11 mouse cellular contexts compared by ENCODE assay signal in genomic region chr1:182519341-182519740, GRCm38 (mm10). TPM values are rescaled to one million over a fixed set of nuclear protein-coding genes. Genes with fewer than 3 reads are reported as not detected.
DNase-seq lines count a peak whose midpoint lies in the region; ATAC-seq and TF ChIP-seq lines count a peak whose summit lies in the region.
"Had no signal": no experiment of that assay in that cellular context is flagged by ENCODE, and none has a peak within 500 bp of the region (broad histone marks: within the 10 kb centered on the region; RNA-seq: fewer than 3 reads in every experiment).

No protein-coding gene starts in this region.

- DNase-seq in kidney, adult 2 months: no peak
- DNase-seq in MEL (ENCODE audit: low read depth, low spot score): no peak
- no peak for DNase-seq in limb, embryonic 14.5 days (ENCODE audit: low spot score)
- no peak for DNase-seq in layer of hippocampus, postnatal 14 days (ENCODE audit: low spot score in 2 of 2)
- DNase-seq in thymus, postnatal 4 days: no peak
- DNase-seq in midbrain, postnatal 0 days (ENCODE audit: low spot score): no peak
- DNase-seq: cerebellum, adult 8-10 months; liver, embryonic 13.5 days; right cerebral cortex, adult 18-20 months had no signal

- no peaks in the 10 kb centered on the region for H3K27me3 ChIP-seq in kidney, embryonic 16.5 days (ENCODE audit: insufficient read depth, low read length)
- H3K27me3 ChIP-seq in kidney, adult 2 months (replicated peaks; ENCODE audit: control insufficient read depth, insufficient read depth, low read length): no peaks in the 10 kb centered on the region
- no peaks in the 10 kb centered on the region for H3K27me3 ChIP-seq in MEL (ENCODE audit: control insufficient read depth in 1 of 2, insufficient read depth in 2 of 2, low read length in 2 of 2)
- H3K27me3 ChIP-seq in limb, embryonic 14.5 days (ENCODE audit: control insufficient read depth, insufficient read depth, low read length): no peaks in the 10 kb centered on the region
- H3K27me3 ChIP-seq in midbrain, postnatal 0 days (ENCODE audit: insufficient read depth, low read length): no peaks in the 10 kb centered on the region

- no peak for TF ChIP-seq POLR2A in kidney, adult 2 months (IDR thresholded peaks at IDR 0.05; ENCODE audit: low read depth, low read length)
- no peak for TF ChIP-seq POLR2A in MEL (IDR thresholded peaks at IDR 0.05; ENCODE audit: control insufficient read depth in 1 of 2, insufficient read depth in 1 of 2, low read depth in 1 of 2, low read length in 2 of 2, poor library complexity in 1 of 2)
- no peak for TF ChIP-seq POLR2A in embryonic fibroblast, embryonic 13.5 days (IDR thresholded peaks at IDR 0.05; ENCODE audit: low read depth, low read length)
- no peak for TF ChIP-seq POLR2A in limb, embryonic 14.5 days (IDR thresholded peaks at IDR 0.05; ENCODE audit: borderline replicate concordance, extremely low read depth, insufficient read depth, insufficient read length)

- H3K4me3 ChIP-seq in kidney, embryonic 16.5 days (ENCODE audit: low read length): no peak overlapping the region
- H3K4me3 ChIP-seq in kidney, adult 2 months (ENCODE audit: insufficient read depth, low read depth, low read length): no peak overlapping the region
- H3K4me3 ChIP-seq in MEL (ENCODE audit: control insufficient read depth in 1 of 2, insufficient read depth in 1 of 2, low read depth in 2 of 2, low read length in 2 of 2): no peak overlapping the region
- no peak overlapping the region for H3K4me3 ChIP-seq in embryonic fibroblast, embryonic 13.5 days (ENCODE audit: insufficient read depth, low read length)
- no peak overlapping the region for H3K4me3 ChIP-seq in limb, embryonic 14.5 days (replicated peaks; ENCODE audit: low read length)
- H3K4me3 ChIP-seq in midbrain, postnatal 0 days (ENCODE audit: low read depth, low read length): no peak overlapping the region
- H3K4me3 ChIP-seq: liver, embryonic 13.5 days had no signal

- no peak for TF ChIP-seq EP300 in MEL (IDR thresholded peaks at IDR 0.05; ENCODE audit: low read depth in 1 of 2, low read length in 2 of 2)

- no peak for TF ChIP-seq CTCF in kidney, adult 2 months (conservative IDR thresholded peaks at IDR 0.05; ENCODE audit: insufficient read depth, insufficient read length, low read depth, low read length)
- no peak for TF ChIP-seq CTCF in MEL (IDR thresholded peaks at IDR 0.05 in 2 of 3, conservative IDR thresholded peaks at IDR 0.05 in 1 of 3; ENCODE audit: control insufficient read depth in 1 of 3, insufficient read depth in 1 of 3, low read depth in 2 of 3, low read length in 3 of 3, poor library complexity in 1 of 3, severe bottlenecking in 1 of 3)
- no peak for TF ChIP-seq CTCF in embryonic fibroblast, embryonic 13.5 days (IDR thresholded peaks at IDR 0.05; ENCODE audit: borderline replicate concordance, insufficient read depth, low read length)
- no peak for TF ChIP-seq CTCF in midbrain, postnatal 0 days (IDR thresholded peaks at IDR 0.05)

- WGBS in kidney, embryonic 16.5 days: 71% methylated on average over 5 of the region's 5 CpGs
- 70% methylated on average over 5 of the region's 5 CpGs for WGBS in kidney, adult 2 months
- WGBS in limb, embryonic 14.5 days: 76% methylated on average over 5 of the region's 5 CpGs
- WGBS in midbrain, postnatal 0 days: 73% methylated on average over 5 of the region's 5 CpGs

- H3K4me1 ChIP-seq in kidney, embryonic 16.5 days (ENCODE audit: insufficient read depth, low read length): peaks cover 42% of the 10 kb centered on the region
- peaks cover 3% of the 10 kb centered on the region for H3K4me1 ChIP-seq in kidney, adult 2 months (ENCODE audit: control insufficient read depth, insufficient read depth, low read length)
- peaks cover 24 to 71% of the 10 kb centered on the region in 2 experiments for H3K4me1 ChIP-seq in MEL (ENCODE audit: control insufficient read depth in 1 of 2, insufficient read depth in 2 of 2, low read length in 2 of 2)
- peaks cover 27% of the 10 kb centered on the region for H3K4me1 ChIP-seq in embryonic fibroblast, embryonic 13.5 days (ENCODE audit: control insufficient read depth, insufficient read depth, low read length)
- H3K4me1 ChIP-seq in limb, embryonic 14.5 days (ENCODE audit: control insufficient read depth, insufficient read depth, low read length): peaks cover 45% of the 10 kb centered on the region
- H3K4me1 ChIP-seq in midbrain, postnatal 0 days (ENCODE audit: insufficient read depth, low read length): peaks cover 9% of the 10 kb centered on the region

- no peak overlapping the region for H3K4me2 ChIP-seq in kidney, embryonic 16.5 days (replicated peaks; ENCODE audit: low read depth, low read length)
- H3K4me2 ChIP-seq in limb, embryonic 14.5 days (replicated peaks; ENCODE audit: low read depth, low read length, severe bottlenecking): peak overlapping the region; percentile 41
- no peak overlapping the region for H3K4me2 ChIP-seq in midbrain, postnatal 0 days (ENCODE audit: low read depth, low read length, poor library complexity, severe bottlenecking)
- H3K4me2 ChIP-seq: liver, embryonic 13.5 days had no signal

- peak overlapping the region; percentile 66 for H3K27ac ChIP-seq in kidney, embryonic 16.5 days (ENCODE audit: low read length)
- H3K27ac ChIP-seq in kidney, adult 2 months (ENCODE audit: insufficient read depth, low read depth, low read length): no peak overlapping the region; the same call in 1 of the 2 replicates
- no peak overlapping the region for H3K27ac ChIP-seq in MEL (ENCODE audit: control insufficient read depth, low read depth, low read length)
- peak overlapping the region; percentile 98 for H3K27ac ChIP-seq in embryonic fibroblast, embryonic 13.5 days (ENCODE audit: insufficient read depth, low read length)
- H3K27ac ChIP-seq in limb, embryonic 14.5 days (replicated peaks; ENCODE audit: low read depth, low read length): peak overlapping the region; percentile 90
- H3K27ac ChIP-seq in midbrain, postnatal 0 days (ENCODE audit: low read depth, low read length): no peak overlapping the region

- no peak for ATAC-seq in kidney, embryonic 16.5 days (ENCODE audit: low FRiP score, low TSS enrichment)
- no peak for ATAC-seq in limb, embryonic 14.5 days (ENCODE audit: low FRiP score, low read depth)
- no peak for ATAC-seq in midbrain, postnatal 0 days (ENCODE audit: low FRiP score)

- H3K79me2 ChIP-seq in MEL (ENCODE audit: control insufficient read depth, insufficient read depth, low read length, poor library complexity): peaks cover 7% of the 10 kb centered on the region; the same call in 1 of the 2 replicates

- no peaks in the 10 kb centered on the region for H3K36me3 ChIP-seq in kidney, embryonic 16.5 days (ENCODE audit: insufficient read depth, low read length)
- no peaks in the 10 kb centered on the region for H3K36me3 ChIP-seq in kidney, adult 2 months (ENCODE audit: control insufficient read depth, insufficient read depth, low read length)
- peaks cover 0 to 35% of the 10 kb centered on the region in 2 experiments; a peak in 2 of 4 replicates for H3K36me3 ChIP-seq in MEL (ENCODE audit: control insufficient read depth in 1 of 2, insufficient read depth in 2 of 2, low read length in 2 of 2)
- H3K36me3 ChIP-seq in limb, embryonic 14.5 days (ENCODE audit: control insufficient read depth, insufficient read depth, low read length): peaks cover 12% of the 10 kb centered on the region
- no peaks in the 10 kb centered on the region for H3K36me3 ChIP-seq in midbrain, postnatal 0 days (ENCODE audit: insufficient read depth, low read length)
- H3K36me3 ChIP-seq: liver, embryonic 13.5 days had no signal

- TF ChIP-seq RAD21 in MEL (IDR thresholded peaks at IDR 0.05; ENCODE audit: low read depth, low read length): no peak

- peak overlapping the region; percentile 5 for H3K9ac ChIP-seq in kidney, embryonic 16.5 days (replicated peaks; ENCODE audit: low read length)
- peak overlapping the region; percentile 44 for H3K9ac ChIP-seq in MEL (ENCODE audit: control insufficient read depth, low read depth, low read length, poor library complexity, severe bottlenecking)
- H3K9ac ChIP-seq in limb, embryonic 14.5 days (ENCODE audit: low read depth, low read length, severe bottlenecking): no peak overlapping the region
- H3K9ac ChIP-seq in midbrain, postnatal 0 days (replicated peaks; ENCODE audit: low read length, poor library complexity, severe bottlenecking): no peak overlapping the region
- H3K9ac ChIP-seq: liver, embryonic 13.5 days had no signal

- H3K9me3 ChIP-seq in kidney, embryonic 16.5 days (ENCODE audit: low read length): no peaks in the 10 kb centered on the region
- H3K9me3 ChIP-seq in MEL (replicated peaks; ENCODE audit: insufficient read depth, low read length): no peaks in the 10 kb centered on the region
- H3K9me3 ChIP-seq in limb, embryonic 14.5 days (ENCODE audit: control insufficient read depth, low read length): no peaks in the 10 kb centered on the region
- H3K9me3 ChIP-seq in midbrain, postnatal 0 days (ENCODE audit: low read length): no peaks in the 10 kb centered on the region
- H3K9me3 ChIP-seq: liver, embryonic 13.5 days had no signal

RNA-seq across cellular contexts. Expression of gene Capn2, which starts 1.9 kb away (rescaled TPM):
- polyA plus RNA-seq in kidney, embryonic 16.5 days (2015; fragmentation: Nextera tagmentation; extraction: Ambion mirVana): 136 and 142 TPM in 2 replicates
- 31.7 and 33.0 TPM in 2 replicates for polyA plus RNA-seq in kidney, adult 2 months (2012; rRNA removed)
- total RNA-seq in MEL (2012; rRNA removed): 10.6 and 13.6 TPM in 2 replicates
- polyA plus RNA-seq in MEL (2012; ENCODE audit: insufficient read depth in 1 of 2, insufficient read length in 2 of 2, low read depth in 1 of 2, low replicate concordance in 2 of 2, missing spikeins in 1 of 2): 10 to 100 TPM in 1 of 2 experiments, not detected in 1; 19.3 TPM
- polyA plus RNA-seq in embryonic fibroblast, embryonic 13.5 days (2011; ENCODE audit: insufficient read length, low read depth, missing spikeins): 244 and 338 TPM in 2 replicates
- polyA plus RNA-seq in limb, embryonic 14.5 days (2012; rRNA removed): 76.7 and 90.5 TPM in 2 replicates
- polyA plus RNA-seq in limb, embryonic 14.5 days (2014; fragmentation: Nextera tagmentation; extraction: Ambion mirVana): 119 and 126 TPM in 2 replicates
- 10 to 100 TPM; 67.8 to 69.2 TPM for total RNA-seq in layer of hippocampus, postnatal 14 days (2021)
- total RNA-seq in midbrain, postnatal 0 days (2014; rRNA removed): 84.3 and 88.2 TPM in 2 replicates
- polyA plus RNA-seq in midbrain, postnatal 0 days (2015; fragmentation: Nextera tagmentation; extraction: Ambion mirVana): 78.6 and 82.1 TPM in 2 replicates

RNA-seq across cellular contexts. Expression of gene Capn8, which starts 45.5 kb away (rescaled TPM):
- polyA plus RNA-seq in kidney, embryonic 16.5 days (2015; fragmentation: Nextera tagmentation; extraction: Ambion mirVana): not detected in 2 replicates
- polyA plus RNA-seq in kidney, adult 2 months (2012; rRNA removed): 0.03 TPM in 1 of 2 replicates, not detected in the other
- total RNA-seq in MEL (2012; rRNA removed): not detected in 2 replicates
- polyA plus RNA-seq in MEL (2012; ENCODE audit: insufficient read depth in 1 of 2, insufficient read length in 2 of 2, low read depth in 1 of 2, low replicate concordance in 2 of 2, missing spikeins in 1 of 2): not detected
- not detected in 2 replicates for polyA plus RNA-seq in embryonic fibroblast, embryonic 13.5 days (2011; ENCODE audit: insufficient read length, low read depth, missing spikeins)
- polyA plus RNA-seq in limb, embryonic 14.5 days (2012; rRNA removed): 0.08 TPM in 2 replicates
- 0.08 TPM in 1 of 2 replicates, not detected in the other for polyA plus RNA-seq in limb, embryonic 14.5 days (2014; fragmentation: Nextera tagmentation; extraction: Ambion mirVana)
- total RNA-seq in layer of hippocampus, postnatal 14 days (2021): not detected
- 0.28 TPM in 1 of 2 replicates, not detected in the other for total RNA-seq in midbrain, postnatal 0 days (2014; rRNA removed)
- polyA plus RNA-seq in midbrain, postnatal 0 days (2015; fragmentation: Nextera tagmentation; extraction: Ambion mirVana): 0.11 and 0.31 TPM in 2 replicates
- polyA plus RNA-seq: liver, embryonic 13.5 days had no signal

Comparison
In these comparisons a context has a peak if more than half of its experiments do, and no peak if none do; other contexts are left out.
1. H3K27ac ChIP-seq: peak in kidney, embryonic 16.5 days (single experiment), embryonic fibroblast, embryonic 13.5 days (single experiment) and limb, embryonic 14.5 days (single experiment); none in kidney, adult 2 months (single experiment), MEL (single experiment) and midbrain, postnatal 0 days (single experiment).
2. H3K9ac ChIP-seq: peak in kidney, embryonic 16.5 days (single experiment) and MEL (single experiment); none in limb, embryonic 14.5 days (single experiment) and midbrain, postnatal 0 days (single experiment).